Mouse (Mus musculus): ENCODE data around the gene Cpne6. TPM values are rescaled to one million over a fixed set of nuclear protein-coding genes. Genes with fewer than 3 reads are reported as not detected.

The Cpne6 gene
- polyA plus RNA-seq (2014; fragmentation: Nextera tagmentation; extraction: Ambion mirVana) = not detected in 2 replicates

GRCm38 (mm10) chr14:55510125-55510731 lies at the start of gene Cpne6:
TSS of gene Cpne6 (plus strand) at chr14:55510445.
- 66% methylated on average over 22 of the region's 22 CpGs for WGBS
- no peaks in the 10 kb centered on the region for H3K36me3 ChIP-seq (ENCODE audit: control insufficient read depth, insufficient read depth, low read length)
- no peak for DNase-seq (ENCODE audit: low spot score)
- no peak within 1 kb of the TSS for H3K4me3 ChIP-seq (ENCODE audit: low read depth, low read length)
- ATAC-seq (ENCODE audit: insufficient number of reproducible peaks, low FRiP score, low TSS enrichment, low read depth) = peak; percentile 44; the same call in 1 of the 2 replicates
- no peak within 1 kb of the TSS for H3K9ac ChIP-seq (ENCODE audit: low read length)
- H3K27ac ChIP-seq (replicated peaks; ENCODE audit: low read depth, low read length) = no peak within 1 kb of the TSS
- no peaks in the 10 kb centered on the region for H3K27me3 ChIP-seq (ENCODE audit: control insufficient read depth, insufficient read depth, low read length)
- no peaks in the 10 kb centered on the region for H3K9me3 ChIP-seq (ENCODE audit: control insufficient read depth, low read length)
- H3K4me1 ChIP-seq (ENCODE audit: control insufficient read depth, insufficient read depth, low read length) = no peaks in the 10 kb centered on the region
- no peak within 1 kb of the TSS for H3K4me2 ChIP-seq (ENCODE audit: low read depth, severe bottlenecking)

GRCm38 (mm10) chr14:55461757-55462156 lies 48.5 kb upstream of the Cpne6 start:
- DNase-seq (ENCODE audit: low spot score) (no peak), ATAC-seq (ENCODE audit: insufficient number of reproducible peaks, low FRiP score, low TSS enrichment, low read depth) (no peak)
- Histone ChIP-seq H3K27ac (replicated peaks; ENCODE audit: low read depth, low read length) (no peak overlapping the region), H3K4me2 (ENCODE audit: low read depth, severe bottlenecking) (no peak overlapping the region), H3K9me3 (ENCODE audit: control insufficient read depth, low read length) (no peaks in the 10 kb centered on the region), H3K4me3 (ENCODE audit: low read depth, low read length) (no peak overlapping the region), H3K27me3 (ENCODE audit: control insufficient read depth, insufficient read depth, low read length) (no peaks in the 10 kb centered on the region), H3K9ac (ENCODE audit: low read length) (no peak overlapping the region), H3K4me1 (ENCODE audit: control insufficient read depth, insufficient read depth, low read length) (no peaks in the 10 kb centered on the region), H3K36me3 (ENCODE audit: control insufficient read depth, insufficient read depth, low read length) (no peaks in the 10 kb centered on the region)
- 29% methylated on average over 4 of the region's 4 CpGs for WGBS

GRCm38 (mm10) chr14:55466481-55466880 lies 43.8 kb upstream of the Cpne6 start:
- no peaks in the 10 kb centered on the region for H3K27me3 ChIP-seq (ENCODE audit: control insufficient read depth, insufficient read depth, low read length)
- H3K9me3 ChIP-seq (ENCODE audit: control insufficient read depth, low read length) = no peaks in the 10 kb centered on the region
- H3K4me3 ChIP-seq (ENCODE audit: low read depth, low read length) = no peak overlapping the region
- H3K9ac ChIP-seq (ENCODE audit: low read length) = no peak overlapping the region
- ATAC-seq (ENCODE audit: insufficient number of reproducible peaks, low FRiP score, low TSS enrichment, low read depth) (no peak), DNase-seq (ENCODE audit: low spot score) (no peak)
- no peak overlapping the region for H3K4me2 ChIP-seq (ENCODE audit: low read depth, severe bottlenecking)
- H3K4me1 ChIP-seq (ENCODE audit: control insufficient read depth, insufficient read depth, low read length) = no peaks in the 10 kb centered on the region
- no peaks in the 10 kb centered on the region for H3K36me3 ChIP-seq (ENCODE audit: control insufficient read depth, insufficient read depth, low read length)
- 75% methylated on average over 4 of the region's 4 CpGs for WGBS
- no peak overlapping the region for H3K27ac ChIP-seq (replicated peaks; ENCODE audit: low read depth, low read length)

GRCm38 (mm10) chr14:55467108-55467507 lies 43.1 kb upstream of the Cpne6 start:
- Histone ChIP-seq H3K9me3 (ENCODE audit: control insufficient read depth, low read length) (no peaks in the 10 kb centered on the region), H3K4me2 (ENCODE audit: low read depth, severe bottlenecking) (no peak overlapping the region), H3K4me3 (ENCODE audit: low read depth, low read length) (no peak overlapping the region), H3K4me1 (ENCODE audit: control insufficient read depth, insufficient read depth, low read length) (no peaks in the 10 kb centered on the region), H3K27ac (replicated peaks; ENCODE audit: low read depth, low read length) (no peak overlapping the region), H3K36me3 (ENCODE audit: control insufficient read depth, insufficient read depth, low read length) (no peaks in the 10 kb centered on the region), H3K27me3 (ENCODE audit: control insufficient read depth, insufficient read depth, low read length) (no peaks in the 10 kb centered on the region), H3K9ac (ENCODE audit: low read length) (no peak overlapping the region)
- 80% methylated on average over 7 of the region's 7 CpGs for WGBS
- no peak for DNase-seq (ENCODE audit: low spot score)
- no peak for ATAC-seq (ENCODE audit: insufficient number of reproducible peaks, low FRiP score, low TSS enrichment, low read depth)

- ATAC-seq (ENCODE audit: insufficient number of reproducible peaks, low FRiP score, low TSS enrichment, low read depth) (no peak), DNase-seq (ENCODE audit: low spot score) (no peak)
- H3K4me3 ChIP-seq (ENCODE audit: low read depth, low read length) = no peak overlapping the region
- no peak overlapping the region for H3K27ac ChIP-seq (replicated peaks; ENCODE audit: low read depth, low read length)
- no peak overlapping the region for H3K4me2 ChIP-seq (ENCODE audit: low read depth, severe bottlenecking)
- no peaks in the 10 kb centered on the region for H3K4me1 ChIP-seq (ENCODE audit: control insufficient read depth, insufficient read depth, low read length)
- no peak overlapping the region for H3K9ac ChIP-seq (ENCODE audit: low read length)
- H3K9me3 ChIP-seq (ENCODE audit: control insufficient read depth, low read length) = no peaks in the 10 kb centered on the region
- no peaks in the 10 kb centered on the region for H3K27me3 ChIP-seq (ENCODE audit: control insufficient read depth, insufficient read depth, low read length)
- H3K36me3 ChIP-seq (ENCODE audit: control insufficient read depth, insufficient read depth, low read length) = no peaks in the 10 kb centered on the region
- 88% methylated on average over 2 of the region's 2 CpGs for WGBS
Measured at GRCm38 (mm10) chr14:55468301-55468741, 41.9 kb upstream of the Cpne6 start.

- no peak overlapping the region for H3K4me3 ChIP-seq (ENCODE audit: low read depth, low read length)
- WGBS = 76% methylated on average over 2 of the region's 2 CpGs
- no peak for ATAC-seq (ENCODE audit: insufficient number of reproducible peaks, low FRiP score, low TSS enrichment, low read depth)
Measured at GRCm38 (mm10) chr14:55469041-55469440, 41.2 kb upstream of the Cpne6 start.

GRCm38 (mm10) chr14:55469821-55470220 lies 40.4 kb upstream of the Cpne6 start:
- 78% methylated on average over 6 of the region's 6 CpGs for WGBS
- Histone ChIP-seq H3K27ac (replicated peaks; ENCODE audit: low read depth, low read length) (no peak overlapping the region), H3K9ac (ENCODE audit: low read length) (no peak overlapping the region), H3K4me3 (ENCODE audit: low read depth, low read length) (no peak overlapping the region), H3K27me3 (ENCODE audit: control insufficient read depth, insufficient read depth, low read length) (no peaks in the 10 kb centered on the region), H3K4me2 (ENCODE audit: low read depth, severe bottlenecking) (no peak overlapping the region), H3K36me3 (ENCODE audit: control insufficient read depth, insufficient read depth, low read length) (no peaks in the 10 kb centered on the region), H3K9me3 (ENCODE audit: control insufficient read depth, low read length) (no peaks in the 10 kb centered on the region), H3K4me1 (ENCODE audit: control insufficient read depth, insufficient read depth, low read length) (no peaks in the 10 kb centered on the region)
- DNase-seq (ENCODE audit: low spot score) (no peak), ATAC-seq (ENCODE audit: insufficient number of reproducible peaks, low FRiP score, low TSS enrichment, low read depth) (no peak)

More at GRCm38 (mm10) chr14:55469041-55469440, 41.2 kb upstream of the Cpne6 start:
- Histone ChIP-seq H3K36me3 (ENCODE audit: control insufficient read depth, insufficient read depth, low read length) (no peaks in the 10 kb centered on the region), H3K9me3 (ENCODE audit: control insufficient read depth, low read length) (no peaks in the 10 kb centered on the region), H3K4me1 (ENCODE audit: control insufficient read depth, insufficient read depth, low read length) (no peaks in the 10 kb centered on the region), H3K27me3 (ENCODE audit: control insufficient read depth, insufficient read depth, low read length) (no peaks in the 10 kb centered on the region), H3K9ac (ENCODE audit: low read length) (no peak overlapping the region), H3K4me2 (ENCODE audit: low read depth, severe bottlenecking) (no peak overlapping the region), H3K27ac (replicated peaks; ENCODE audit: low read depth, low read length) (no peak overlapping the region)
- DNase-seq (ENCODE audit: low spot score) = no peak

GRCm38 (mm10) chr14:55470806-55471205 lies 39.4 kb upstream of the Cpne6 start:
- Histone ChIP-seq H3K27me3 (ENCODE audit: control insufficient read depth, insufficient read depth, low read length) (no peaks in the 10 kb centered on the region), H3K9me3 (ENCODE audit: control insufficient read depth, low read length) (no peaks in the 10 kb centered on the region), H3K27ac (replicated peaks; ENCODE audit: low read depth, low read length) (no peak overlapping the region), H3K4me1 (ENCODE audit: control insufficient read depth, insufficient read depth, low read length) (no peaks in the 10 kb centered on the region), H3K4me3 (ENCODE audit: low read depth, low read length) (no peak overlapping the region), H3K9ac (ENCODE audit: low read length) (no peak overlapping the region), H3K36me3 (ENCODE audit: control insufficient read depth, insufficient read depth, low read length) (no peaks in the 10 kb centered on the region), H3K4me2 (ENCODE audit: low read depth, severe bottlenecking) (no peak overlapping the region)
- ATAC-seq (ENCODE audit: insufficient number of reproducible peaks, low FRiP score, low TSS enrichment, low read depth) = no peak
- 14% methylated on average over 10 of the region's 10 CpGs for WGBS
- no peak for DNase-seq (ENCODE audit: low spot score)

- Histone ChIP-seq H3K9ac (ENCODE audit: low read length) (no peak overlapping the region), H3K4me2 (ENCODE audit: low read depth, severe bottlenecking) (no peak overlapping the region), H3K4me1 (ENCODE audit: control insufficient read depth, insufficient read depth, low read length) (no peaks in the 10 kb centered on the region), H3K27me3 (ENCODE audit: control insufficient read depth, insufficient read depth, low read length) (no peaks in the 10 kb centered on the region), H3K36me3 (ENCODE audit: control insufficient read depth, insufficient read depth, low read length) (no peaks in the 10 kb centered on the region), H3K27ac (replicated peaks; ENCODE audit: low read depth, low read length) (no peak overlapping the region), H3K9me3 (ENCODE audit: control insufficient read depth, low read length) (no peaks in the 10 kb centered on the region), H3K4me3 (ENCODE audit: low read depth, low read length) (no peak overlapping the region)
- DNase-seq (ENCODE audit: low spot score) (no peak), ATAC-seq (ENCODE audit: insufficient number of reproducible peaks, low FRiP score, low TSS enrichment, low read depth) (no peak)
- 63% methylated on average over 2 of the region's 2 CpGs for WGBS
Measured at GRCm38 (mm10) chr14:55475654-55476053, 34.6 kb upstream of the Cpne6 start.

Measured in limb, embryonic 11.5 days (tissue).